Mouse (Mus musculus): Measurements from ENCODE around the gene Naa60. TPM values are rescaled to one million over a fixed set of nuclear protein-coding genes. Genes with fewer than 3 reads are reported as not detected.

Naa60 gene
- polyA plus RNA-seq, 1 experiment from 2014 or later = 58.4 TPM

GRCm38 (mm10) chr16:3896553-3896952, 24.4 kb downstream of the Naa60 start:
- H3K36me3 ChIP-seq (ENCODE audit: control insufficient read depth, insufficient read depth, low read length) = peaks cover 48% of the 10 kb centered on the region
- 90% methylated on average over 1 of the region's 1 CpGs for WGBS
- ATAC-seq (ENCODE audit: low FRiP score, low TSS enrichment) = no peak

GRCm38 (mm10) chr16:3907471-3907870, 35.3 kb downstream of the Naa60 start:
- Histone ChIP-seq H3K36me3 (ENCODE audit: control insufficient read depth, insufficient read depth, low read length) (peaks cover 43% of the 10 kb centered on the region), H3K27me3 (ENCODE audit: control insufficient read depth, insufficient read depth, low read length) (no peaks in the 10 kb centered on the region), H3K4me3 (ENCODE audit: low read length) (no peak overlapping the region), H3K4me2 (replicated peaks; ENCODE audit: low read depth, low read length) (no peak overlapping the region), H3K9me3 (ENCODE audit: control insufficient read depth, low read length) (no peaks in the 10 kb centered on the region), H3K4me1 (ENCODE audit: control insufficient read depth, insufficient read depth, low read length) (peaks cover 7% of the 10 kb centered on the region), H3K9ac (ENCODE audit: low read depth, low read length) (no peak overlapping the region), H3K27ac (ENCODE audit: low read depth, low read length) (no peak overlapping the region)
- no peak for ATAC-seq (ENCODE audit: low FRiP score, low TSS enrichment)
- 85% methylated on average over 2 of the region's 2 CpGs for WGBS

More at GRCm38 (mm10) chr16:3896553-3896952, 24.4 kb downstream of the Naa60 start:
- no peak overlapping the region for H3K4me3 ChIP-seq (ENCODE audit: low read length)
- H3K27me3 ChIP-seq (ENCODE audit: control insufficient read depth, insufficient read depth, low read length) = no peaks in the 10 kb centered on the region
- no peaks in the 10 kb centered on the region for H3K9me3 ChIP-seq (ENCODE audit: control insufficient read depth, low read length)
- H3K4me1 ChIP-seq (ENCODE audit: control insufficient read depth, insufficient read depth, low read length) = no peaks in the 10 kb centered on the region
- H3K9ac ChIP-seq (ENCODE audit: low read depth, low read length) = no peak overlapping the region
- no peak overlapping the region for H3K27ac ChIP-seq (ENCODE audit: low read depth, low read length)
- H3K4me2 ChIP-seq (replicated peaks; ENCODE audit: low read depth, low read length) = no peak overlapping the region

GRCm38 (mm10) chr16:3908537-3909111, 36.4 kb downstream of the Naa60 start, which contains the start of the genes 1700037C18Rik and Cluap1:
Gene 1700037C18Rik, minus strand, starts transcription at chr16:3908689.
Gene Cluap1, plus strand, starts transcription at chr16:3908801.
- H3K36me3 ChIP-seq (ENCODE audit: control insufficient read depth, insufficient read depth, low read length) = peaks cover 43% of the 10 kb centered on the region
- under 1% methylated on average over 33 of the region's 33 CpGs for WGBS
- peak; percentile 98 for ATAC-seq (ENCODE audit: low FRiP score, low TSS enrichment)
- peak within 1 kb of the TSS; percentile 75 for H3K4me2 ChIP-seq (replicated peaks; ENCODE audit: low read depth, low read length)
- H3K9ac ChIP-seq (ENCODE audit: low read depth, low read length) = peak within 1 kb of the TSS; percentile 55
- no peaks in the 10 kb centered on the region for H3K27me3 ChIP-seq (ENCODE audit: control insufficient read depth, insufficient read depth, low read length)
- peak within 1 kb of the TSS; percentile 47 for H3K4me3 ChIP-seq (ENCODE audit: low read length)
- H3K4me1 ChIP-seq (ENCODE audit: control insufficient read depth, insufficient read depth, low read length) = peaks cover 7% of the 10 kb centered on the region
- no peaks in the 10 kb centered on the region for H3K9me3 ChIP-seq (ENCODE audit: control insufficient read depth, low read length)
- peak within 1 kb of the TSS; percentile 49; the same call in 1 of the 2 replicates for H3K27ac ChIP-seq (ENCODE audit: low read depth, low read length)

GRCm38 (mm10) chr16:3909118-3909517, 36.9 kb downstream of the Naa60 start:
- Histone ChIP-seq H3K27me3 (ENCODE audit: control insufficient read depth, insufficient read depth, low read length) (no peaks in the 10 kb centered on the region), H3K4me3 (ENCODE audit: low read length) (peak overlapping the region; percentile 47), H3K9ac (ENCODE audit: low read depth, low read length) (peak overlapping the region; percentile 55), H3K9me3 (ENCODE audit: control insufficient read depth, low read length) (no peaks in the 10 kb centered on the region), H3K27ac (ENCODE audit: low read depth, low read length) (no peak overlapping the region), H3K4me2 (replicated peaks; ENCODE audit: low read depth, low read length) (peak overlapping the region; percentile 75), H3K36me3 (ENCODE audit: control insufficient read depth, insufficient read depth, low read length) (peaks cover 41% of the 10 kb centered on the region), H3K4me1 (ENCODE audit: control insufficient read depth, insufficient read depth, low read length) (peaks cover 7% of the 10 kb centered on the region)
- ATAC-seq (ENCODE audit: low FRiP score, low TSS enrichment) = no peak; the same call in 1 of the 2 replicates
- 8% methylated on average over 19 of the region's 20 CpGs for WGBS

- peaks cover 40% of the 10 kb centered on the region for H3K36me3 ChIP-seq (ENCODE audit: control insufficient read depth, insufficient read depth, low read length)
- no peak for ATAC-seq (ENCODE audit: low FRiP score, low TSS enrichment)
- H3K9ac ChIP-seq (ENCODE audit: low read depth, low read length) = no peak overlapping the region
- H3K4me3 ChIP-seq (ENCODE audit: low read length) = no peak overlapping the region
- no peak overlapping the region for H3K27ac ChIP-seq (ENCODE audit: low read depth, low read length)
- H3K9me3 ChIP-seq (ENCODE audit: control insufficient read depth, low read length) = no peaks in the 10 kb centered on the region
- H3K27me3 ChIP-seq (ENCODE audit: control insufficient read depth, insufficient read depth, low read length) = no peaks in the 10 kb centered on the region
- 90% methylated on average over 2 of the region's 2 CpGs for WGBS
- H3K4me1 ChIP-seq (ENCODE audit: control insufficient read depth, insufficient read depth, low read length) = no peaks in the 10 kb centered on the region
- no peak overlapping the region for H3K4me2 ChIP-seq (replicated peaks; ENCODE audit: low read depth, low read length)
These were observed 48.6 kb downstream of the Naa60 start for GRCm38 (mm10) chr16:3920756-3921155.

GRCm38 (mm10) chr16:3923515-3923914, 51.3 kb downstream of the Naa60 start:
- Histone ChIP-seq H3K4me3 (ENCODE audit: low read length) (no peak overlapping the region), H3K27ac (ENCODE audit: low read depth, low read length) (no peak overlapping the region), H3K9me3 (ENCODE audit: control insufficient read depth, low read length) (no peaks in the 10 kb centered on the region), H3K4me1 (ENCODE audit: control insufficient read depth, insufficient read depth, low read length) (no peaks in the 10 kb centered on the region), H3K27me3 (ENCODE audit: control insufficient read depth, insufficient read depth, low read length) (no peaks in the 10 kb centered on the region), H3K4me2 (replicated peaks; ENCODE audit: low read depth, low read length) (no peak overlapping the region), H3K36me3 (ENCODE audit: control insufficient read depth, insufficient read depth, low read length) (peaks cover 48% of the 10 kb centered on the region), H3K9ac (ENCODE audit: low read depth, low read length) (no peak overlapping the region)
- WGBS = 88% methylated on average over 3 of the region's 3 CpGs
- ATAC-seq (ENCODE audit: low FRiP score, low TSS enrichment) = no peak

- H3K27me3 ChIP-seq (ENCODE audit: control insufficient read depth, insufficient read depth, low read length) = no peaks in the 10 kb centered on the region
- 55% methylated on average over 4 of the region's 4 CpGs for WGBS
- H3K4me3 ChIP-seq (ENCODE audit: low read length) = no peak overlapping the region
- H3K27ac ChIP-seq (ENCODE audit: low read depth, low read length) = no peak overlapping the region
- no peak for ATAC-seq (ENCODE audit: low FRiP score, low TSS enrichment)
- H3K9me3 ChIP-seq (ENCODE audit: control insufficient read depth, low read length) = no peaks in the 10 kb centered on the region
- H3K9ac ChIP-seq (ENCODE audit: low read depth, low read length) = no peak overlapping the region
- H3K4me2 ChIP-seq (replicated peaks; ENCODE audit: low read depth, low read length) = no peak overlapping the region
- peaks cover 48% of the 10 kb centered on the region for H3K36me3 ChIP-seq (ENCODE audit: control insufficient read depth, insufficient read depth, low read length)
- H3K4me1 ChIP-seq (ENCODE audit: control insufficient read depth, insufficient read depth, low read length) = no peaks in the 10 kb centered on the region
These were observed 51.8 kb downstream of the Naa60 start for GRCm38 (mm10) chr16:3923966-3924365.

- Histone ChIP-seq H3K9ac (ENCODE audit: low read depth, low read length) (no peak overlapping the region), H3K4me1 (ENCODE audit: control insufficient read depth, insufficient read depth, low read length) (no peaks in the 10 kb centered on the region), H3K36me3 (ENCODE audit: control insufficient read depth, insufficient read depth, low read length) (peaks cover 44% of the 10 kb centered on the region), H3K27me3 (ENCODE audit: control insufficient read depth, insufficient read depth, low read length) (no peaks in the 10 kb centered on the region), H3K9me3 (ENCODE audit: control insufficient read depth, low read length) (no peaks in the 10 kb centered on the region), H3K4me2 (replicated peaks; ENCODE audit: low read depth, low read length) (no peak overlapping the region), H3K4me3 (ENCODE audit: low read length) (no peak overlapping the region), H3K27ac (ENCODE audit: low read depth, low read length) (no peak overlapping the region)
- 62% methylated on average over 1 of the region's 1 CpGs for WGBS
- ATAC-seq (ENCODE audit: low FRiP score, low TSS enrichment) = no peak
These were observed 56.4 kb downstream of the Naa60 start for GRCm38 (mm10) chr16:3928582-3928981.

GRCm38 (mm10) chr16:3929151-3929550, 57.0 kb downstream of the Naa60 start:
- Histone ChIP-seq H3K4me2 (replicated peaks; ENCODE audit: low read depth, low read length) (no peak overlapping the region), H3K36me3 (ENCODE audit: control insufficient read depth, insufficient read depth, low read length) (peaks cover 43% of the 10 kb centered on the region), H3K27ac (ENCODE audit: low read depth, low read length) (no peak overlapping the region), H3K27me3 (ENCODE audit: control insufficient read depth, insufficient read depth, low read length) (no peaks in the 10 kb centered on the region), H3K9me3 (ENCODE audit: control insufficient read depth, low read length) (no peaks in the 10 kb centered on the region), H3K9ac (ENCODE audit: low read depth, low read length) (no peak overlapping the region), H3K4me1 (ENCODE audit: control insufficient read depth, insufficient read depth, low read length) (no peaks in the 10 kb centered on the region), H3K4me3 (ENCODE audit: low read length) (no peak overlapping the region)
- 78% methylated on average over 7 of the region's 7 CpGs for WGBS
- no peak for ATAC-seq (ENCODE audit: low FRiP score, low TSS enrichment)
